In genomic region chr2:49350852-49351251, GRCm38 (mm10) we compare ENCODE assay signal across 21 mouse cellular contexts.
"Had no signal": no experiment of that assay in that cellular context is flagged by ENCODE, and none has a peak within 500 bp of the region (broad histone marks: within the 10 kb centered on the region; RNA-seq: fewer than 3 reads in every experiment).

No protein-coding gene starts in this region.

- H3K9ac ChIP-seq: heart, embryonic 13.5 days; hindbrain, embryonic 13.5 days; hindbrain, embryonic 15.5 days; kidney, embryonic 15.5 days; limb, embryonic 13.5 days; limb, embryonic 15.5 days had no signal

- H3K27ac ChIP-seq: heart, adult 2 months; hindbrain, embryonic 13.5 days; hindbrain, embryonic 15.5 days; hindbrain, postnatal 0 days; kidney, embryonic 15.5 days; kidney, postnatal 0 days; limb, embryonic 13.5 days; limb, embryonic 15.5 days had no signal

- H3K4me3 ChIP-seq: heart, adult 2 months; heart, embryonic 13.5 days; hindbrain, embryonic 13.5 days; hindbrain, embryonic 15.5 days; kidney, embryonic 15.5 days; limb, embryonic 13.5 days; limb, embryonic 15.5 days had no signal

- H3K27me3 ChIP-seq: heart, embryonic 13.5 days; hindbrain, embryonic 13.5 days; hindbrain, embryonic 15.5 days; kidney, embryonic 15.5 days; limb, embryonic 15.5 days had no signal

- H3K36me3 ChIP-seq: heart, embryonic 13.5 days; hindbrain, embryonic 13.5 days; hindbrain, embryonic 15.5 days; kidney, embryonic 15.5 days; limb, embryonic 13.5 days; limb, embryonic 15.5 days had no signal

- H3K4me2 ChIP-seq: heart, embryonic 11.5 days; heart, embryonic 13.5 days; hindbrain, embryonic 13.5 days; hindbrain, embryonic 15.5 days; kidney, embryonic 15.5 days; limb, embryonic 13.5 days; limb, embryonic 15.5 days had no signal

- DNase-seq: gastrocnemius, postnatal 14 days; gastrocnemius, postnatal 36 days; heart, adult 2 months; heart, postnatal 14 days; kidney, adult 11 months; kidney, adult 2 months; kidney, adult 9 months; kidney, postnatal 14 days; kidney, postnatal 36 days; layer of hippocampus, adult 9-11 months; layer of hippocampus, postnatal 36 days; left cerebral cortex, postnatal 4 days had no signal

- H3K4me1 ChIP-seq: hindbrain, embryonic 15.5 days; kidney, embryonic 15.5 days had no signal

- H3K9me3 ChIP-seq: heart, embryonic 13.5 days; hindbrain, embryonic 13.5 days; hindbrain, embryonic 15.5 days; kidney, embryonic 15.5 days; limb, embryonic 13.5 days; limb, embryonic 15.5 days had no signal
